Mouse (Mus musculus): ENCODE measurements around the gene Rnf135. TPM values are rescaled to one million over a fixed set of nuclear protein-coding genes. Genes with fewer than 3 reads are reported as not detected.
A peak's percentile ranks its signal among the peaks of the same experiment; 100 is the strongest.
"Not testable (repeated sequence)": the region's sequence is repeated elsewhere in the genome, so short reads cannot be mapped to it uniquely, and the experiment has no call there.

Rnf135 gene
- total RNA-seq, 1 experiment from 2014 or later: 21.7 TPM

- DNase-seq: no peak
Measured at GRCm38 (mm10) chr11:80202296-80202695, 18.6 kb downstream of the Rnf135 start.

GRCm38 (mm10) chr11:80204037-80204436 lies 20.4 kb downstream of the Rnf135 start:
- no peak for DNase-seq

GRCm38 (mm10) chr11:80204941-80205340 lies 21.3 kb downstream of the Rnf135 start:
- no peak for DNase-seq

GRCm38 (mm10) chr11:80208465-80208859 lies 24.8 kb downstream of the Rnf135 start:
- no peak for DNase-seq

GRCm38 (mm10) chr11:80208860-80209800 lies 25.5 kb downstream of the Rnf135 start, which contains the start of gene Rhot1:
Rhot1 (plus strand) TSS chr11:80209019.
- peak; percentile 97 for DNase-seq

GRCm38 (mm10) chr11:80210321-80210720 lies 26.7 kb downstream of the Rnf135 start:
- DNase-seq: no peak

GRCm38 (mm10) chr11:80212282-80212681 lies 28.6 kb downstream of the Rnf135 start:
- no peak for DNase-seq

- DNase-seq: no peak
Measured at GRCm38 (mm10) chr11:80215291-80215690, 31.6 kb downstream of the Rnf135 start.

- DNase-seq: no peak
Measured at GRCm38 (mm10) chr11:80218657-80219293, 35.1 kb downstream of the Rnf135 start.

GRCm38 (mm10) chr11:80230066-80230465 lies 46.4 kb downstream of the Rnf135 start:
- DNase-seq: not testable (repeated sequence)

- DNase-seq: no peak
Measured at GRCm38 (mm10) chr11:80237278-80237677, 53.6 kb downstream of the Rnf135 start.

GRCm38 (mm10) chr11:80238306-80238705 lies 54.7 kb downstream of the Rnf135 start:
- DNase-seq: no peak

GRCm38 (mm10) chr11:80247026-80247425 lies 63.4 kb downstream of the Rnf135 start:
- DNase-seq: no peak

- DNase-seq: no peak
Measured at GRCm38 (mm10) chr11:80248531-80248930, 64.9 kb downstream of the Rnf135 start.

Other genes starting within 250 kb of the Rnf135 start
- 39.3 and 45.0 TPM in 2 replicates for gene Utp6, start 221.5 kb upstream of the Rnf135 start, total RNA-seq (2021)
- 61.3 and 66.7 TPM in 2 replicates for gene Suz12, start 190.7 kb upstream of the Rnf135 start, total RNA-seq (2021)
- 13.6 and 18.2 TPM in 2 replicates for gene Crlf3, start 102.9 kb upstream of the Rnf135 start, total RNA-seq (2021)
- 4.2 and 4.5 TPM in 2 replicates for gene Atad5, start 94.5 kb upstream of the Rnf135 start, total RNA-seq (2021)
- gene Tefm, start 41.7 kb upstream of the Rnf135 start, total RNA-seq (2021): 20.5 and 26.8 TPM in 2 replicates
- gene Adap2, start 29.7 kb upstream of the Rnf135 start, total RNA-seq (2021): 11.9 and 16.3 TPM in 2 replicates
- gene Rhot1, start 25.2 kb downstream of the Rnf135 start, total RNA-seq (2021): 85.9 and 92.5 TPM in 2 replicates
- 3.3 and 3.8 TPM in 2 replicates for gene Rhbdl3, start 117.1 kb downstream of the Rnf135 start, total RNA-seq (2021)
- gene 5730455P16Rik, start 194.2 kb downstream of the Rnf135 start, total RNA-seq (2021): 21.0 and 23.3 TPM in 2 replicates
- gene Zfp207, start 199.4 kb downstream of the Rnf135 start, total RNA-seq (2021): 158 and 187 TPM in 2 replicates
- 151 and 166 TPM in 2 replicates for gene Psmd11, start 244.8 kb downstream of the Rnf135 start, total RNA-seq (2021)

Data from adrenal gland, postnatal 25 days (tissue).